Mouse (Mus musculus): ENCODE measurements around the gene Vapa. TPM values are rescaled to one million over a fixed set of nuclear protein-coding genes. Genes with fewer than 3 reads are reported as not detected.

Gene Vapa
- polyA plus RNA-seq, 1 experiment from 2014 or later, result 158 TPM

GRCm38 (mm10) chr17:65594687-65595086 is 18.7 kb downstream of the Vapa start:
- ATAC-seq (ENCODE audit: insufficient read depth, low FRiP score), result no peak
- Histone ChIP-seq H3K9ac (ENCODE audit: low read length) (no peak overlapping the region), H3K27me3 (ENCODE audit: control insufficient read depth, insufficient read depth, low read length) (no peaks in the 10 kb centered on the region), H3K4me3 (replicated peaks; ENCODE audit: low read length) (no peak overlapping the region), H3K4me2 (ENCODE audit: low read depth, low read length) (no peak overlapping the region), H3K4me1 (ENCODE audit: control insufficient read depth, insufficient read depth, low read length) (peaks cover 11% of the 10 kb centered on the region), H3K27ac (ENCODE audit: low read length) (no peak overlapping the region), H3K9me3 (replicated peaks; ENCODE audit: control insufficient read depth, low read length) (no peaks in the 10 kb centered on the region), H3K36me3 (ENCODE audit: control insufficient read depth, insufficient read depth, low read length) (0 out of 2 replicates have a peak, but pooled peaks cover 3% of the 10 kb centered on the region)
- WGBS, result 88% methylated on average over 8 of the region's 8 CpGs

GRCm38 (mm10) chr17:65586892-65587291 is 26.5 kb downstream of the Vapa start:
- 0 out of 2 replicates have a peak, but pooled peaks cover 6% of the 10 kb centered on the region for H3K36me3 ChIP-seq (ENCODE audit: control insufficient read depth, insufficient read depth, low read length)
- ATAC-seq (ENCODE audit: insufficient read depth, low FRiP score), result no peak
- H3K9ac ChIP-seq (ENCODE audit: low read length), result no peak overlapping the region
- 83% methylated on average over 3 of the region's 3 CpGs for WGBS
- H3K27ac ChIP-seq (ENCODE audit: low read length), result no peak overlapping the region
- H3K27me3 ChIP-seq (ENCODE audit: control insufficient read depth, insufficient read depth, low read length), result no peaks in the 10 kb centered on the region
- H3K4me2 ChIP-seq (ENCODE audit: low read depth, low read length), result no peak overlapping the region
- H3K4me1 ChIP-seq (ENCODE audit: control insufficient read depth, insufficient read depth, low read length), result no peaks in the 10 kb centered on the region
- H3K9me3 ChIP-seq (replicated peaks; ENCODE audit: control insufficient read depth, low read length), result no peaks in the 10 kb centered on the region
- H3K4me3 ChIP-seq (replicated peaks; ENCODE audit: low read length), result no peak overlapping the region

- no peak overlapping the region for H3K27ac ChIP-seq (ENCODE audit: low read length)
- no peaks in the 10 kb centered on the region for H3K27me3 ChIP-seq (ENCODE audit: control insufficient read depth, insufficient read depth, low read length)
- H3K4me2 ChIP-seq (ENCODE audit: low read depth, low read length), result no peak overlapping the region
- WGBS, result 76% methylated on average over 5 of the region's 5 CpGs
- H3K4me1 ChIP-seq (ENCODE audit: control insufficient read depth, insufficient read depth, low read length), result no peaks in the 10 kb centered on the region
- peaks cover 19% of the 10 kb centered on the region for H3K36me3 ChIP-seq (ENCODE audit: control insufficient read depth, insufficient read depth, low read length)
- 0 out of 2 replicates have a peak, but pooled peaks have one; percentile 33 for ATAC-seq (ENCODE audit: insufficient read depth, low FRiP score)
- no peak overlapping the region for H3K4me3 ChIP-seq (replicated peaks; ENCODE audit: low read length)
- no peaks in the 10 kb centered on the region for H3K9me3 ChIP-seq (replicated peaks; ENCODE audit: control insufficient read depth, low read length)
- H3K9ac ChIP-seq (ENCODE audit: low read length), result no peak overlapping the region
Measured at GRCm38 (mm10) chr17:65581440-65581839, 31.9 kb downstream of the Vapa start.

- no peaks in the 10 kb centered on the region for H3K4me1 ChIP-seq (ENCODE audit: control insufficient read depth, insufficient read depth, low read length)
- no peak for ATAC-seq (ENCODE audit: insufficient read depth, low FRiP score)
- H3K9me3 ChIP-seq (replicated peaks; ENCODE audit: control insufficient read depth, low read length), result no peaks in the 10 kb centered on the region
- H3K9ac ChIP-seq (ENCODE audit: low read length), result no peak overlapping the region
- peaks cover 18% of the 10 kb centered on the region for H3K36me3 ChIP-seq (ENCODE audit: control insufficient read depth, insufficient read depth, low read length)
- no peak overlapping the region for H3K4me3 ChIP-seq (replicated peaks; ENCODE audit: low read length)
- no peak overlapping the region for H3K27ac ChIP-seq (ENCODE audit: low read length)
- H3K27me3 ChIP-seq (ENCODE audit: control insufficient read depth, insufficient read depth, low read length), result no peaks in the 10 kb centered on the region
- 94% methylated on average over 7 of the region's 7 CpGs for WGBS
- H3K4me2 ChIP-seq (ENCODE audit: low read depth, low read length), result no peak overlapping the region
Measured at GRCm38 (mm10) chr17:65579766-65580165, 33.6 kb downstream of the Vapa start.

- ATAC-seq (ENCODE audit: insufficient read depth, low FRiP score), result no peak; the same call in 1 of the 2 replicates
- H3K27me3 ChIP-seq (ENCODE audit: control insufficient read depth, insufficient read depth, low read length), result no peaks in the 10 kb centered on the region
- H3K9ac ChIP-seq (ENCODE audit: low read length), result no peak overlapping the region
- H3K4me2 ChIP-seq (ENCODE audit: low read depth, low read length), result no peak overlapping the region
- no peaks in the 10 kb centered on the region for H3K9me3 ChIP-seq (replicated peaks; ENCODE audit: control insufficient read depth, low read length)
- WGBS, result 70% methylated on average over 1 of the region's 1 CpGs
- no peaks in the 10 kb centered on the region for H3K4me1 ChIP-seq (ENCODE audit: control insufficient read depth, insufficient read depth, low read length)
- H3K27ac ChIP-seq (ENCODE audit: low read length), result no peak overlapping the region
- peaks cover 10% of the 10 kb centered on the region for H3K36me3 ChIP-seq (ENCODE audit: control insufficient read depth, insufficient read depth, low read length)
- no peak overlapping the region for H3K4me3 ChIP-seq (replicated peaks; ENCODE audit: low read length)
Measured at GRCm38 (mm10) chr17:65575339-65575738, 38.0 kb downstream of the Vapa start.

GRCm38 (mm10) chr17:65574850-65575249 is 38.5 kb downstream of the Vapa start:
- WGBS, result 79% methylated on average over 8 of the region's 8 CpGs

GRCm38 (mm10) chr17:65571866-65572265 is 41.5 kb downstream of the Vapa start:
- Histone ChIP-seq H3K4me2 (ENCODE audit: low read depth, low read length) (no peak overlapping the region), H3K4me1 (ENCODE audit: control insufficient read depth, insufficient read depth, low read length) (no peaks in the 10 kb centered on the region), H3K9me3 (replicated peaks; ENCODE audit: control insufficient read depth, low read length) (no peaks in the 10 kb centered on the region), H3K27ac (ENCODE audit: low read length) (no peak overlapping the region), H3K4me3 (replicated peaks; ENCODE audit: low read length) (no peak overlapping the region), H3K36me3 (ENCODE audit: control insufficient read depth, insufficient read depth, low read length) (no peaks in the 10 kb centered on the region; the same call in 1 of the 2 replicates), H3K9ac (ENCODE audit: low read length) (no peak overlapping the region), H3K27me3 (ENCODE audit: control insufficient read depth, insufficient read depth, low read length) (no peaks in the 10 kb centered on the region)
- 79% methylated on average over 9 of the region's 9 CpGs for WGBS
- ATAC-seq (ENCODE audit: insufficient read depth, low FRiP score), result no peak

More at GRCm38 (mm10) chr17:65574850-65575249, 38.5 kb downstream of the Vapa start:
- Histone ChIP-seq H3K9ac (ENCODE audit: low read length) (no peak overlapping the region), H3K9me3 (replicated peaks; ENCODE audit: control insufficient read depth, low read length) (no peaks in the 10 kb centered on the region), H3K4me3 (replicated peaks; ENCODE audit: low read length) (no peak overlapping the region), H3K27me3 (ENCODE audit: control insufficient read depth, insufficient read depth, low read length) (no peaks in the 10 kb centered on the region), H3K36me3 (ENCODE audit: control insufficient read depth, insufficient read depth, low read length) (peaks cover 8% of the 10 kb centered on the region), H3K27ac (ENCODE audit: low read length) (no peak overlapping the region), H3K4me2 (ENCODE audit: low read depth, low read length) (no peak overlapping the region), H3K4me1 (ENCODE audit: control insufficient read depth, insufficient read depth, low read length) (no peaks in the 10 kb centered on the region)
- no peak for ATAC-seq (ENCODE audit: insufficient read depth, low FRiP score)

GRCm38 (mm10) chr17:65571466-65571865 is 41.9 kb downstream of the Vapa start:
- no peaks in the 10 kb centered on the region for H3K27me3 ChIP-seq (ENCODE audit: control insufficient read depth, insufficient read depth, low read length)
- no peak overlapping the region for H3K4me2 ChIP-seq (ENCODE audit: low read depth, low read length)
- no peak overlapping the region for H3K27ac ChIP-seq (ENCODE audit: low read length)
- H3K36me3 ChIP-seq (ENCODE audit: control insufficient read depth, insufficient read depth, low read length), result no peaks in the 10 kb centered on the region; the same call in 1 of the 2 replicates
- ATAC-seq (ENCODE audit: insufficient read depth, low FRiP score), result no peak
- 73% methylated on average over 8 of the region's 8 CpGs for WGBS
- no peak overlapping the region for H3K9ac ChIP-seq (ENCODE audit: low read length)
- H3K4me3 ChIP-seq (replicated peaks; ENCODE audit: low read length), result no peak overlapping the region
- H3K9me3 ChIP-seq (replicated peaks; ENCODE audit: control insufficient read depth, low read length), result no peaks in the 10 kb centered on the region
- H3K4me1 ChIP-seq (ENCODE audit: control insufficient read depth, insufficient read depth, low read length), result no peaks in the 10 kb centered on the region

GRCm38 (mm10) chr17:65564189-65564588 is 49.2 kb downstream of the Vapa start:
- Histone ChIP-seq H3K9me3 (replicated peaks; ENCODE audit: control insufficient read depth, low read length) (no peaks in the 10 kb centered on the region), H3K9ac (ENCODE audit: low read length) (no peak overlapping the region), H3K27ac (ENCODE audit: low read length) (no peak overlapping the region), H3K4me2 (ENCODE audit: low read depth, low read length) (no peak overlapping the region), H3K27me3 (ENCODE audit: control insufficient read depth, insufficient read depth, low read length) (no peaks in the 10 kb centered on the region; the same call in 1 of the 2 replicates), H3K36me3 (ENCODE audit: control insufficient read depth, insufficient read depth, low read length) (no peaks in the 10 kb centered on the region), H3K4me1 (ENCODE audit: control insufficient read depth, insufficient read depth, low read length) (no peaks in the 10 kb centered on the region), H3K4me3 (replicated peaks; ENCODE audit: low read length) (no peak overlapping the region)
- ATAC-seq (ENCODE audit: insufficient read depth, low FRiP score), result no peak
- 65% methylated on average over 5 of the region's 5 CpGs for WGBS

All from stomach, embryonic 16.5 days (tissue).